Mouse (Mus musculus): Measurements from ENCODE around the gene Car5b.
A peak's percentile ranks its signal among the peaks of the same experiment; 100 is the strongest.

The Car5b gene

GRCm38 (mm10) chrX:163957803-163958466 is 69.9 kb downstream of the Car5b start:
- DNase-seq, result peak; percentile 64 to 68

GRCm38 (mm10) chrX:163957381-163957780 is 70.4 kb downstream of the Car5b start:
- no peak for DNase-seq

DNA sequence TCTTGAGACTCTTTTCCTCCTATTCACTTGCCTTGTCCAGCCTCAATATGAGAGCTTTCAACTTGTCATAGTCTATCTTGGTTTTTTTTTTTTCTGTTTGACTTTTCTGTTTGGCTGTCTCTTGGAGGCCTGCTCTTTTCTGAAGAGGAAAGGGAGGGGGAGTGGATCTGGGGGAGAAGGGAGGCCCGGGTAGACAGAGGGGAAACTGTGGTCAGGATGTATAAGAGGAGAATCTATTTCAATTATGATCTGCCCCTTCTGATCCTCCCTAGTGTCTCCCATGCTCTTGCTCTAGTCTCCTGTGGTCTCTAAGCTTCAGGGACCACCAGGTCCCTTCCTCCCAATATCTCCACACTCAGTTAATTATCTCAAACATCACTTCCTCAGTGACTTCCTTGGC is 76.2 kb downstream of the Car5b start:
- DNase-seq, result no peak

GRCm38 (mm10) chrX:163944381-163944780 is 83.4 kb downstream of the Car5b start:
- no peak for DNase-seq

DNA sequence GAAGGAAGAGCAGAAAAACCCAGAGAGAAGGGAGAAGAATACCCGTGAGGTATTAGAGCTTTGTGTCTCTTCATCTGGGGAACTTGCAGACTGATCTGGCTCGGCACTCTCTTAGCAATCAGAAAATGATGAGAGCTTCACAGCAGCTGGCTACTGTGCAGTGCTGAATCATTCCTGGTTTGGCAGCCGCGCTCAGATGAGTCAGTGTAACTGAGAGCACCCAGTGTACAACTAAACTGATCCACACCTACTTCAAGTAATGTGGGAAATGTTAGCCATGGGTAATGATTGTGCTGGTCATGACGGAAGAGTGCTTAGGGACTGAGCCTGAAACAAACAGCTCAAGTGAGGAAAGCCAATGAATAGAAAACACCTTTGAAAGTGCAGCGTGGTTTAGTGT is 89.2 kb downstream of the Car5b start:
- DNase-seq, result no peak

GRCm38 (mm10) chrX:163934731-163935130 is 93.1 kb downstream of the Car5b start:
- DNase-seq, result no peak

DNA sequence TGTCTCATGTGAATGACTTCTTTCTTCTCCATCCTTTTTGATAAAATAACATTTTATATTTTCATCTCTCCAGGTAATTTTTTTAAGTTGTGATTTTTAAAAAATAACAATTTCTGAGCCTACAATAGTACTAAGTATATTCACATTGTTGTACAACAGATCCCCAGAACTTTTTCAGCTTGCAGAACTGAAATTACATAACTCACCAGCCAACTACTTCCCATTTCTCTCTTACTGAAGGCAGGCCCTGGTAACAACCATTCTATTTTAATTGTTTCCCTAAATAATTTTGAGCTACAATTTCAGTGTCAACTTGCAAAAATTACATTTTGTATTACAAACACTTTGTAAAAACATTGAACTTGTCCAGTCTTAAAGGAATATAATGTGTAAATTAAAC is 98.2 kb downstream of the Car5b start:
- DNase-seq, result no peak
